Comparison of ENCODE assay signal across 12 mouse cellular contexts in the genomic region with DNA sequence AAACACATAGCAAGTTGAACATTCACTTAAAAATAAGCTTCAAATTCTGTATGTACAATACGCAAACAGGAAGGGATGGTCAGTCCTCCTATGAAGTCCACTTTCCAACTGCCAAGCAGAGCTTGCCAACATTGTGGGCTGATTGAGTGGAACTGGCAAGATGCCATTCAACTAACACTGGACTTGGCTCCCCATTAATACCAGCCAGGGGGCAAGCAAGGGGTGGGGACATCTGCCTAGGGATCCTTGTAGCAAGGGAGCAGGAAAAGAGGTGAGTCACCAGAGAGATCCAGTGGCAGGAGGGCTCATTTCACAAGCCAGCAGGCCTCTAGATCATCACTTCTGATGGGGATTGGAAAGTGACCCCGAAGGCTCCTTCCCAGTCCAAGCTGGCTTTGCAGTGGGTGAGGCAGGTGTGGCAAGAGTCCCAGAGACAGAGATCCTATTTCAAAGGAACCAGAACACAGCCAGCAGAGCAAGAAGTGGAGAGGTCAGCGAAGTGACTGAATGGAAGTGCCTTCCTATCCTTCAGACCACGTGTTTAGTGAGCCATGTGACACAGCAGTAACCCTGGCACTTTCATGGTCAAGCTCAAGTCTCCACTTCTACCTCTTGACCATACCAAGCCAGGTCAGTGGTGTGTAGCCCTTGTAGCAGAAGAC. TPM values are rescaled to one million over a fixed set of nuclear protein-coding genes. Genes with fewer than 3 reads are reported as not detected.
DNase-seq lines count a peak whose midpoint lies in the region; ATAC-seq and TF ChIP-seq lines count a peak whose summit lies in the region.
"Had no signal": no experiment of that assay in that cellular context is flagged by ENCODE, and none has a peak within 500 bp of the region (broad histone marks: within the 10 kb centered on the region; RNA-seq: fewer than 3 reads in every experiment).

No protein-coding gene starts in this region.

- WGBS in liver, adult 2 months: 42% methylated on average over 4 of the region's 4 CpGs
- 66% methylated on average over 4 of the region's 4 CpGs for WGBS in liver, embryonic 11.5 days
- WGBS in kidney, postnatal 0 days: 43% methylated on average over 4 of the region's 4 CpGs
- 46% methylated on average over 4 of the region's 4 CpGs for WGBS in limb, embryonic 10.5 days

- H3K4me3 ChIP-seq in liver, adult 2 months (ENCODE audit: insufficient read depth, low read depth, low read length): no peak overlapping the region
- H3K4me3 ChIP-seq in liver, embryonic 11.5 days (ENCODE audit: low read depth, low read length): no peak overlapping the region
- no peak overlapping the region for H3K4me3 ChIP-seq in kidney, postnatal 0 days (replicated peaks; ENCODE audit: low read depth, low read length)
- H3K4me3 ChIP-seq in limb, embryonic 10.5 days: no peak overlapping the region
- H3K4me3 ChIP-seq: midbrain, embryonic 13.5 days had no signal

- H3K27me3 ChIP-seq in liver, adult 2 months (ENCODE audit: control insufficient read depth, insufficient read depth, low read length): no peaks in the 10 kb centered on the region
- no peaks in the 10 kb centered on the region for H3K27me3 ChIP-seq in liver, embryonic 11.5 days (replicated peaks; ENCODE audit: control insufficient read depth, insufficient read depth, low read length)
- no peaks in the 10 kb centered on the region for H3K27me3 ChIP-seq in kidney, postnatal 0 days (ENCODE audit: insufficient read depth, low read length)
- H3K27me3 ChIP-seq in limb, embryonic 10.5 days (ENCODE audit: low read depth, poor library complexity, severe bottlenecking): no peaks in the 10 kb centered on the region
- H3K27me3 ChIP-seq: midbrain, embryonic 13.5 days had no signal

- peak; percentile 16 for DNase-seq in adrenal gland, postnatal 10 days
- DNase-seq in adrenal gland, postnatal 4 days (ENCODE audit: low spot score in 2 of 2): no peak
- DNase-seq in liver, adult 2 months (ENCODE audit: extremely low read depth, low read depth, low spot score): peak; percentile 56
- DNase-seq in liver, embryonic 11.5 days (ENCODE audit: low spot score): no peak
- DNase-seq in kidney, postnatal 0 days (ENCODE audit: low spot score): no peak
- peak; percentile 15 to 37 for DNase-seq in lung, postnatal 4 days
- no peak for DNase-seq in right cerebral cortex, postnatal 25 days
- DNase-seq in limb, embryonic 10.5 days (ENCODE audit: low spot score): no peak
- DNase-seq: B cell, adult 2 months; gastrocnemius, postnatal 10 days; thymus, postnatal 36 days had no signal

- H3K9me3 ChIP-seq in liver, embryonic 11.5 days (ENCODE audit: control insufficient read depth, low read length): no peaks in the 10 kb centered on the region
- no peaks in the 10 kb centered on the region for H3K9me3 ChIP-seq in kidney, postnatal 0 days (replicated peaks; ENCODE audit: low read length)
- H3K9me3 ChIP-seq in limb, embryonic 10.5 days (replicated peaks): no peaks in the 10 kb centered on the region
- H3K9me3 ChIP-seq: midbrain, embryonic 13.5 days had no signal

- TF ChIP-seq CTCF in liver, adult 2 months (IDR thresholded peaks at IDR 0.05; ENCODE audit: low read depth, low read length): no peak
- TF ChIP-seq CTCF in kidney, postnatal 0 days (IDR thresholded peaks at IDR 0.05; ENCODE audit: low read depth): no peak

- no peaks in the 10 kb centered on the region for H3K79me2 ChIP-seq in liver, adult 2 months (ENCODE audit: control insufficient read depth, insufficient read depth, low read length)

- no peak overlapping the region for H3K27ac ChIP-seq in liver, adult 2 months (replicated peaks; ENCODE audit: insufficient read depth, low read depth, low read length)
- no peak overlapping the region for H3K27ac ChIP-seq in liver, embryonic 11.5 days (ENCODE audit: low read depth, low read length)
- no peak overlapping the region for H3K27ac ChIP-seq in kidney, postnatal 0 days
- no peak overlapping the region for H3K27ac ChIP-seq in limb, embryonic 10.5 days
- H3K27ac ChIP-seq: midbrain, embryonic 13.5 days had no signal

- ATAC-seq in liver, embryonic 11.5 days (replicated peaks; ENCODE audit: low FRiP score): no peak
- peak; percentile 76; the same call in 1 of the 2 replicates for ATAC-seq in kidney, postnatal 0 days (replicated peaks; ENCODE audit: low FRiP score, low read depth)
- ATAC-seq: midbrain, embryonic 13.5 days had no signal

- H3K36me3 ChIP-seq in liver, adult 2 months (ENCODE audit: control insufficient read depth, insufficient read depth, low read length): no peaks in the 10 kb centered on the region
- H3K36me3 ChIP-seq in liver, embryonic 11.5 days (ENCODE audit: control insufficient read depth, insufficient read depth, low read length): no peaks in the 10 kb centered on the region
- H3K36me3 ChIP-seq in kidney, postnatal 0 days (ENCODE audit: insufficient read depth, low read length): no peaks in the 10 kb centered on the region
- no peaks in the 10 kb centered on the region for H3K36me3 ChIP-seq in limb, embryonic 10.5 days
- H3K36me3 ChIP-seq: midbrain, embryonic 13.5 days had no signal

- H3K4me1 ChIP-seq in liver, adult 2 months (ENCODE audit: control insufficient read depth, insufficient read depth, low read length): peaks cover 6% of the 10 kb centered on the region
- H3K4me1 ChIP-seq in liver, embryonic 11.5 days (replicated peaks; ENCODE audit: control insufficient read depth, insufficient read depth, low read length): no peaks in the 10 kb centered on the region
- 0 out of 2 replicates have a peak, but pooled peaks cover 3% of the 10 kb centered on the region for H3K4me1 ChIP-seq in kidney, postnatal 0 days (replicated peaks; ENCODE audit: insufficient read depth, low read length)
- H3K4me1 ChIP-seq in limb, embryonic 10.5 days: no peaks in the 10 kb centered on the region
- H3K4me1 ChIP-seq: midbrain, embryonic 13.5 days had no signal

- H3K9ac ChIP-seq in liver, adult 2 months (ENCODE audit: low read depth, low read length): no peak overlapping the region
- H3K9ac ChIP-seq in liver, embryonic 11.5 days (ENCODE audit: low read depth, low read length): no peak overlapping the region
- H3K9ac ChIP-seq in kidney, postnatal 0 days (ENCODE audit: low read depth, low read length): no peak overlapping the region
- H3K9ac ChIP-seq: midbrain, embryonic 13.5 days had no signal

- no peak for TF ChIP-seq POLR2A in liver, adult 2 months (IDR thresholded peaks at IDR 0.05; ENCODE audit: extremely low read depth, insufficient read depth, low read length)

- no peak overlapping the region for H3K4me2 ChIP-seq in liver, embryonic 11.5 days
- no peak overlapping the region for H3K4me2 ChIP-seq in kidney, postnatal 0 days (ENCODE audit: low read length)
- H3K4me2 ChIP-seq: midbrain, embryonic 13.5 days had no signal

RNA-seq across cellular contexts. Expression of a gene that starts 53.8 kb away (rescaled TPM):
- 10 to 100 TPM; 35.0 to 39.0 TPM for total RNA-seq in adrenal gland, postnatal 10 days (2021)
- 10 to 100 TPM; 28.9 to 34.1 TPM for total RNA-seq in adrenal gland, postnatal 4 days (2021)
- total RNA-seq in liver, adult 2 months (2014; rRNA removed): 7.9 and 8.9 TPM in 2 replicates
- polyA plus RNA-seq in liver, adult 2 months (2012; rRNA removed): 5.7 and 5.9 TPM in 2 replicates
- polyA plus RNA-seq in liver, embryonic 11.5 days (2014; fragmentation: Nextera tagmentation; extraction: Ambion mirVana): 4.5 and 6.6 TPM in 2 replicates
- 3.7 and 3.9 TPM in 2 replicates for polyA plus RNA-seq in kidney, postnatal 0 days (2015; fragmentation: Nextera tagmentation; extraction: Ambion mirVana)
- polyA plus RNA-seq in limb, embryonic 10.5 days (2016; fragmentation: Nextera tagmentation; extraction: Ambion mirVana): 2.4 and 2.7 TPM in 2 replicates

Comparison
In these comparisons a context has a peak if more than half of its experiments do, and no peak if none do; other contexts are left out.
1. DNase-seq: peak in adrenal gland, postnatal 10 days (single experiment), liver, adult 2 months (single experiment) and lung, postnatal 4 days (2 of 2); none in adrenal gland, postnatal 4 days (0 of 2), liver, embryonic 11.5 days (single experiment), kidney, postnatal 0 days (single experiment), right cerebral cortex, postnatal 25 days (single experiment) and limb, embryonic 10.5 days (single experiment).